Mouse (Mus musculus) gastrocnemius, postnatal 25 days (tissue): ENCODE data around the gene Rad51b. TPM values are rescaled to one million over a fixed set of nuclear protein-coding genes. Genes with fewer than 3 reads are reported as not detected.

ENCODE experiments used
- DNase-seq: peaks from one replicate; pipeline ENCODE4 v3.0.0; 2022
- total RNA-seq, 2 experiments: library from RNA; stranded (reverse); gene quantifications; 1 replicate in 1 of 2; 2 replicates in 1 of 2; pipeline ENCODE4 v1.2.3; 2021

The Rad51b gene
- total RNA-seq, 2 experiments from 2014 or later, result 0.13 TPM; not detected in 1

- DNase-seq, result no peak
Observed at GRCm38 (mm10) chr12:79766116-79766515, 469.0 kb downstream of the Rad51b start.

GRCm38 (mm10) chr12:79768741-79769322 lies 471.8 kb downstream of the Rad51b start:
- no peak for DNase-seq

- no peak for DNase-seq
Observed at GRCm38 (mm10) chr12:79769763-79770162, 472.7 kb downstream of the Rad51b start.

- no peak for DNase-seq
Observed at GRCm38 (mm10) chr12:79771194-79771593, 474.1 kb downstream of the Rad51b start.

GRCm38 (mm10) chr12:79771741-79772140 lies 474.7 kb downstream of the Rad51b start:
- DNase-seq, result no peak

- no peak for DNase-seq
Observed at GRCm38 (mm10) chr12:79773246-79773645, 476.2 kb downstream of the Rad51b start.

- DNase-seq, result no peak
Observed at GRCm38 (mm10) chr12:79774571-79774970, 477.5 kb downstream of the Rad51b start.

GRCm38 (mm10) chr12:79776828-79777227 lies 479.7 kb downstream of the Rad51b start:
- no peak for DNase-seq

GRCm38 (mm10) chr12:79780745-79781144 lies 483.7 kb downstream of the Rad51b start:
- DNase-seq, result no peak

- DNase-seq, result no peak
Observed at GRCm38 (mm10) chr12:79781788-79782187, 484.7 kb downstream of the Rad51b start.

GRCm38 (mm10) chr12:79782444-79783117 lies 485.5 kb downstream of the Rad51b start:
- no peak for DNase-seq

- DNase-seq, result peak; percentile 21
Observed at GRCm38 (mm10) chr12:79784159-79784558, 487.1 kb downstream of the Rad51b start.

GRCm38 (mm10) chr12:79785691-79786090 lies 488.6 kb downstream of the Rad51b start:
- no peak for DNase-seq

GRCm38 (mm10) chr12:79787538-79787937 lies 490.5 kb downstream of the Rad51b start:
- DNase-seq, result no peak

GRCm38 (mm10) chr12:79788340-79788739 lies 491.3 kb downstream of the Rad51b start:
- no peak for DNase-seq

- DNase-seq, result no peak
Observed at GRCm38 (mm10) chr12:79789481-79789880, 492.4 kb downstream of the Rad51b start.

GRCm38 (mm10) chr12:79793382-79793781 lies 496.3 kb downstream of the Rad51b start:
- DNase-seq, result peak; percentile 71

- DNase-seq, result no peak
Observed at GRCm38 (mm10) chr12:79794802-79795201, 497.7 kb downstream of the Rad51b start.

GRCm38 (mm10) chr12:79796260-79796659 lies 499.2 kb downstream of the Rad51b start:
- no peak for DNase-seq

- no peak for DNase-seq
Observed at GRCm38 (mm10) chr12:79796823-79797821, 500.0 kb downstream of the Rad51b start.

GRCm38 (mm10) chr12:79798488-79798887 lies 501.4 kb downstream of the Rad51b start:
- no peak for DNase-seq

- DNase-seq, result no peak
Observed at GRCm38 (mm10) chr12:79799370-79799769, 502.3 kb downstream of the Rad51b start.

- DNase-seq, result no peak
Observed at GRCm38 (mm10) chr12:79803670-79804069, 506.6 kb downstream of the Rad51b start.
